Mouse (Mus musculus) adrenal gland, adult 2 months (tissue): ENCODE measurements around the gene Zfp213. TPM values are rescaled to one million over a fixed set of nuclear protein-coding genes. Genes with fewer than 3 reads are reported as not detected.

Source experiments
- polyA plus RNA-seq: library from polyadenylated mRNA; depleted of rRNA; stranded (reverse); fragments of >200 nt; gene quantifications from 2 replicates; pipeline ENCODE4 v1.2.3, GENCODE M21; 2012; rRNA removed
- total RNA-seq, 2 experiments: library from RNA; stranded (reverse); gene quantifications; 2 replicates each; pipeline ENCODE4 v1.2.3; 2021

Gene Zfp213
- total and polyA plus RNA-seq, 3 experiments = 11.0 to 25.5 (median 11.6) TPM

Other genes starting within 250 kb of the Zfp213 start
- gene Vmn2r115, start 220.5 kb downstream of the Zfp213 start, total RNA-seq = not detected
- not detected in 2 replicates for gene Vmn2r115, start 220.5 kb downstream of the Zfp213 start, polyA plus RNA-seq
- gene Vmn2r116, start 179.6 kb downstream of the Zfp213 start, total RNA-seq = not detected
- gene Vmn2r116, start 179.6 kb downstream of the Zfp213 start, polyA plus RNA-seq = not detected in 2 replicates
- gene Vmn2r117, start 84.5 kb downstream of the Zfp213 start, total RNA-seq = not detected
- gene Vmn2r117, start 84.5 kb downstream of the Zfp213 start, polyA plus RNA-seq = not detected in 2 replicates
- gene Zfp13, start 35.2 kb upstream of the Zfp213 start, total RNA-seq = 10 to 100 TPM in 1 of 2 experiments, 1 to 10 TPM in 1; 6.6 to 12.4 TPM
- gene Zfp13, start 35.2 kb upstream of the Zfp213 start, polyA plus RNA-seq = 25.1 and 25.4 TPM in 2 replicates
- not detected for gene Zscan10, start 36.6 kb upstream of the Zfp213 start, total RNA-seq
- gene Zscan10, start 36.6 kb upstream of the Zfp213 start, polyA plus RNA-seq = 0.04 TPM in 1 of 2 replicates, not detected in the other
- under 1 TPM in 1 of 2 experiments, not detected in 1; 0.10 TPM for gene Mmp25, start 81.0 kb upstream of the Zfp213 start, total RNA-seq
- gene Mmp25, start 81.0 kb upstream of the Zfp213 start, polyA plus RNA-seq = 0.13 and 0.42 TPM in 2 replicates
- gene Bicdl2, start 96.3 kb upstream of the Zfp213 start, total RNA-seq = not detected
- gene Bicdl2, start 96.3 kb upstream of the Zfp213 start, polyA plus RNA-seq = not detected in 2 replicates
- 100 to 1,000 TPM; 170 to 228 TPM for gene Hcfc1r1, start 109.4 kb upstream of the Zfp213 start, total RNA-seq
- gene Hcfc1r1, start 109.4 kb upstream of the Zfp213 start, polyA plus RNA-seq = 747 and 838 TPM in 2 replicates
- 10 to 100 TPM; 19.5 to 36.7 TPM for gene Thoc6, start 109.6 kb upstream of the Zfp213 start, total RNA-seq
- gene Thoc6, start 109.6 kb upstream of the Zfp213 start, polyA plus RNA-seq = 28.1 and 30.6 TPM in 2 replicates
- 100 to 1,000 TPM; 147 to 270 TPM for gene Tnfrsf12a, start 113.2 kb upstream of the Zfp213 start, total RNA-seq
- 83.4 and 96.8 TPM in 2 replicates for gene Tnfrsf12a, start 113.2 kb upstream of the Zfp213 start, polyA plus RNA-seq
- not detected for gene Cldn6, start 115.0 kb upstream of the Zfp213 start, total RNA-seq
- gene Cldn6, start 115.0 kb upstream of the Zfp213 start, polyA plus RNA-seq = not detected in 2 replicates
- under 1 TPM in 1 of 2 experiments, not detected in 1; 0.21 TPM for gene Cldn9, start 119.8 kb upstream of the Zfp213 start, total RNA-seq
- gene Cldn9, start 119.8 kb upstream of the Zfp213 start, polyA plus RNA-seq = 0.09 and 0.13 TPM in 2 replicates
- 10 to 100 TPM in 1 of 2 experiments, 1 to 10 TPM in 1; 2.5 to 18.2 TPM for gene 1520401A03Rik, start 158.5 kb upstream of the Zfp213 start, total RNA-seq
- gene 1520401A03Rik, start 158.5 kb upstream of the Zfp213 start, polyA plus RNA-seq = 1.8 and 2.4 TPM in 2 replicates
- gene Pkmyt1, start 162.1 kb upstream of the Zfp213 start, total RNA-seq = 1 to 10 TPM; 2.8 to 2.9 TPM
- gene Pkmyt1, start 162.1 kb upstream of the Zfp213 start, polyA plus RNA-seq = 21.8 and 23.1 TPM in 2 replicates
- gene Paqr4, start 176.6 kb upstream of the Zfp213 start, total RNA-seq = 10 to 100 TPM in 1 of 2 experiments, 1 to 10 TPM in 1; 7.6 to 17.6 TPM
- 33.3 and 37.8 TPM in 2 replicates for gene Paqr4, start 176.6 kb upstream of the Zfp213 start, polyA plus RNA-seq
- not detected for gene Kremen2, start 181.6 kb upstream of the Zfp213 start, total RNA-seq
- gene Kremen2, start 181.6 kb upstream of the Zfp213 start, polyA plus RNA-seq = 0.28 and 0.54 TPM in 2 replicates
- gene Flywch1, start 207.4 kb upstream of the Zfp213 start, total RNA-seq = 10 to 100 TPM; 61.8 to 85.0 TPM
- gene Flywch1, start 207.4 kb upstream of the Zfp213 start, polyA plus RNA-seq = 45.8 and 49.3 TPM in 2 replicates
- gene Flywch2, start 221.8 kb upstream of the Zfp213 start, total RNA-seq = 1 to 10 TPM; 4.3 to 6.7 TPM
- 8.7 and 12.0 TPM in 2 replicates for gene Flywch2, start 221.8 kb upstream of the Zfp213 start, polyA plus RNA-seq
- 100 to 1,000 TPM; 322 to 545 TPM for gene Srrm2, start 226.3 kb upstream of the Zfp213 start, total RNA-seq
- 1,031 and 1,277 TPM in 2 replicates for gene Srrm2, start 226.3 kb upstream of the Zfp213 start, polyA plus RNA-seq